Mouse (Mus musculus) heart, embryonic 14.5 days (tissue): ENCODE measurements around the gene Zswim5. TPM values are rescaled to one million over a fixed set of nuclear protein-coding genes. Genes with fewer than 3 reads are reported as not detected.
"Not testable (repeated sequence)": the region's sequence is repeated elsewhere in the genome, so short reads cannot be mapped to it uniquely, and the experiment has no call there.

ENCODE experiments used
- ATAC-seq: fragments of 200-750 bp; cut with Nextera tagmentation; 2 replicates; pipeline ENCODE4 v1.8.0; 2017; ENCODE audit warnings: low read depth, moderate TSS enrichment; ENCODE audit not compliant: insufficient number of reproducible peaks, insufficient read depth, low FRiP score
- H3K27ac ChIP-seq, 2 experiments: fragments of 200-500 bp in 1 of 2; fragments of 300-500 bp in 1 of 2; sonication (generic) in 1 of 2; replicated peaks in 1 of 2; 2 replicates each; pipeline ENCODE4 v1.5.1; 2012 to 2014; ENCODE audit warnings: low read depth in 2 of 2, low read length in 2 of 2, control low read depth in 1 of 2, mild to moderate bottlenecking in 1 of 2, mixed read lengths in 1 of 2; ENCODE audit not compliant: control insufficient read depth in 1 of 2, insufficient read depth in 1 of 2
- H3K27me3 ChIP-seq: fragments of 300-500 bp; sonication (generic); 2 replicates; pipeline ENCODE4 v1.6.1; 2014; ENCODE audit warnings: mild to moderate bottlenecking, low read length, control low read depth; ENCODE audit not compliant: control insufficient read depth, insufficient read depth
- H3K36me3 ChIP-seq: fragments of 300-500 bp; sonication (generic); 2 replicates; pipeline ENCODE4 v1.6.1; 2014; ENCODE audit warnings: mild to moderate bottlenecking, control low read depth, low read length, mixed read lengths; ENCODE audit not compliant: control insufficient read depth, insufficient read depth
- H3K4me1 ChIP-seq, 2 experiments: fragments of 200-500 bp in 1 of 2; fragments of 300-500 bp in 1 of 2; sonication (generic) in 1 of 2; 2 replicates each; pipeline ENCODE4 v1.6.1; 2012 to 2014; ENCODE audit warnings: low read length in 2 of 2, control low read depth in 1 of 2, mixed read lengths in 1 of 2; ENCODE audit not compliant: control insufficient read depth in 2 of 2, insufficient read depth in 2 of 2
- H3K4me2 ChIP-seq: fragments of 300-500 bp; sonication (generic); 2 replicates; pipeline ENCODE4 v1.6.1; 2014; ENCODE audit warnings: mild to moderate bottlenecking, low read length
- H3K4me3 ChIP-seq, 2 experiments: fragments of 200-500 bp in 1 of 2; fragments of 300-500 bp in 1 of 2; sonication (generic) in 1 of 2; 2 replicates each; pipeline ENCODE4 v1.5.1; 2012 to 2014; ENCODE audit warnings: low read length in 2 of 2, mild to moderate bottlenecking in 2 of 2, control low read depth in 1 of 2, low read depth in 1 of 2, moderate library complexity in 1 of 2; ENCODE audit not compliant: control insufficient read depth in 1 of 2, insufficient read depth in 1 of 2
- H3K9ac ChIP-seq: fragments of 300-500 bp; sonication (generic); 2 replicates; pipeline ENCODE4 v1.6.1; 2014; ENCODE audit warnings: mild to moderate bottlenecking, low read length
- H3K9me3 ChIP-seq: fragments of 300-500 bp; sonication (generic); 2 replicates; pipeline ENCODE4 v1.6.1; 2016; ENCODE audit warnings: low read length, control low read depth; ENCODE audit not compliant: control insufficient read depth
- WGBS: fragments of 180-500 bp; shearing (Covaris S2); extraction: QIAGEN DNeasy Blood & Tissue Kit; methylation state at CpG from one replicate; pipeline ENCODE4 v1.1.7; 2014; 5-methylcytosine and 5-hydroxymethylcytosine counted together
- polyA plus RNA-seq: library from polyadenylated mRNA; unstranded; fragments of >200 nt; fragmentation: Nextera tagmentation; extraction: Ambion mirVana; gene quantifications from 2 replicates; pipeline ENCODE4 v1.2.1, GENCODE M21; 2014

Gene Zswim5
- polyA plus RNA-seq, result 0.80 and 0.89 TPM in 2 replicates

GRCm38 (mm10) chr4:116876995-116877728 is at the start of gene Zswim5:
Zswim5 (plus strand) TSS chr4:116877376.
- H3K9ac ChIP-seq, result peak within 1 kb of the TSS; percentile 86
- peak within 1 kb of the TSS; percentile 63 to 90 for H3K27ac ChIP-seq
- H3K4me1 ChIP-seq, result peaks cover 0 to 6% of the 10 kb centered on the region in 2 experiments; a peak in 2 of 4 replicates
- ATAC-seq, result peak; percentile 87
- H3K4me3 ChIP-seq, result peak within 1 kb of the TSS; percentile 86 to 92
- no peaks in the 10 kb centered on the region for H3K27me3 ChIP-seq
- H3K9me3 ChIP-seq, result no peaks in the 10 kb centered on the region
- under 1% methylated on average over 89 of the region's 104 CpGs for WGBS
- H3K36me3 ChIP-seq, result no peaks in the 10 kb centered on the region
- H3K4me2 ChIP-seq, result peak within 1 kb of the TSS; percentile 93

- Histone ChIP-seq H3K4me1 (peaks cover 3 to 7% of the 10 kb centered on the region in 2 experiments; a peak in 2 of 4 replicates), H3K9me3 (no peaks in the 10 kb centered on the region), H3K27ac (no peak overlapping the region), H3K4me2 (no peak overlapping the region), H3K36me3 (no peaks in the 10 kb centered on the region), H3K27me3 (no peaks in the 10 kb centered on the region), H3K9ac (no peak overlapping the region), H3K4me3 (no peak overlapping the region)
- ATAC-seq, result no peak
- under 1% methylated on average over 4 of the region's 4 CpGs for WGBS
Measured at GRCm38 (mm10) chr4:116827819-116828218, 49.4 kb upstream of the Zswim5 start.

GRCm38 (mm10) chr4:116829364-116830069 is 47.7 kb upstream of the Zswim5 start:
- no peak overlapping the region for H3K4me2 ChIP-seq
- H3K9ac ChIP-seq, result no peak overlapping the region
- ATAC-seq, result no peak
- H3K4me3 ChIP-seq, result no peak overlapping the region
- no peak overlapping the region for H3K27ac ChIP-seq
- H3K27me3 ChIP-seq, result no peaks in the 10 kb centered on the region
- peaks cover 3 to 7% of the 10 kb centered on the region in 2 experiments; a peak in 2 of 4 replicates for H3K4me1 ChIP-seq
- H3K36me3 ChIP-seq, result no peaks in the 10 kb centered on the region
- H3K9me3 ChIP-seq, result no peaks in the 10 kb centered on the region
- WGBS, result 67% methylated on average over 6 of the region's 6 CpGs

GRCm38 (mm10) chr4:116830070-116830368 is 47.2 kb upstream of the Zswim5 start:
- Histone ChIP-seq H3K4me3 (no peak overlapping the region), H3K36me3 (no peaks in the 10 kb centered on the region), H3K27ac (no peak overlapping the region), H3K9ac (no peak overlapping the region), H3K4me1 (peaks cover 2 to 7% of the 10 kb centered on the region in 2 experiments; a peak in 2 of 4 replicates), H3K4me2 (no peak overlapping the region), H3K27me3 (no peaks in the 10 kb centered on the region), H3K9me3 (no peaks in the 10 kb centered on the region)
- WGBS, result 42% methylated on average over 6 of the region's 6 CpGs
- ATAC-seq, result no peak

- Histone ChIP-seq H3K4me2 (no peak overlapping the region), H3K36me3 (no peaks in the 10 kb centered on the region), H3K4me3 (no peak overlapping the region), H3K9ac (no peak overlapping the region), H3K27me3 (peaks cover 10% of the 10 kb centered on the region), H3K27ac (no peak overlapping the region), H3K9me3 (no peaks in the 10 kb centered on the region), H3K4me1 (no peaks in the 10 kb centered on the region)
- no peak for ATAC-seq
- WGBS, result 64% methylated on average over 2 of the region's 2 CpGs
Measured at GRCm38 (mm10) chr4:116838999-116839398, 38.2 kb upstream of the Zswim5 start.

- not testable (repeated sequence) for ATAC-seq, H3K4me1 ChIP-seq, H3K27ac ChIP-seq, H3K9ac ChIP-seq, H3K9me3 ChIP-seq, H3K36me3 ChIP-seq
- H3K4me2 ChIP-seq, result peak overlapping the region; percentile 53
- H3K4me3 ChIP-seq, result peak overlapping the region; percentile 24 to 31
- 10% methylated on average over 20 of the region's 29 CpGs for WGBS
- peaks cover 10% of the 10 kb centered on the region for H3K27me3 ChIP-seq
Measured at GRCm38 (mm10) chr4:116840096-116840495, 37.1 kb upstream of the Zswim5 start.

GRCm38 (mm10) chr4:116840841-116841240 is 36.3 kb upstream of the Zswim5 start:
- Histone ChIP-seq H3K4me1 (no peaks in the 10 kb centered on the region), H3K9me3 (no peaks in the 10 kb centered on the region), H3K4me2 (no peak overlapping the region), H3K4me3 (no peak overlapping the region), H3K27me3 (peaks cover 10% of the 10 kb centered on the region), H3K27ac (no peak overlapping the region), H3K9ac (no peak overlapping the region), H3K36me3 (no peaks in the 10 kb centered on the region)
- ATAC-seq, result no peak
- 80% methylated on average over 6 of the region's 6 CpGs for WGBS
